Mouse (Mus musculus): ENCODE measurements around the gene Arhgef17. TPM values are rescaled to one million over a fixed set of nuclear protein-coding genes. Genes with fewer than 3 reads are reported as not detected.

The Arhgef17 gene
- polyA plus RNA-seq, 1 experiment from 2014 or later: 5.4 TPM

- H3K4me3 ChIP-seq (ENCODE audit: low read depth, low read length): no peak overlapping the region
- WGBS: 81% methylated on average over 8 of the region's 8 CpGs
- H3K27me3 ChIP-seq (replicated peaks; ENCODE audit: control insufficient read depth, insufficient read depth, low read length): no peaks in the 10 kb centered on the region
- DNase-seq (ENCODE audit: low spot score) (no peak), ATAC-seq (replicated peaks; ENCODE audit: low FRiP score) (no peak)
- no peak overlapping the region for H3K4me2 ChIP-seq
- H3K9ac ChIP-seq (ENCODE audit: low read depth, low read length): no peak overlapping the region
- H3K9me3 ChIP-seq (ENCODE audit: control insufficient read depth, low read length): no peaks in the 10 kb centered on the region
- H3K27ac ChIP-seq (ENCODE audit: low read depth, low read length): 0 out of 2 replicates have a peak overlapping the region, but pooled peaks have one; percentile 7
- peaks cover 5% of the 10 kb centered on the region; the same call in 1 of the 2 replicates for H3K36me3 ChIP-seq (ENCODE audit: control insufficient read depth, insufficient read depth, low read length)
- peaks cover 15% of the 10 kb centered on the region for H3K4me1 ChIP-seq (replicated peaks; ENCODE audit: control insufficient read depth, insufficient read depth, low read length)
Observed at GRCm38 (mm10) chr7:100869877-100870629, 61.9 kb downstream of the Arhgef17 start.

GRCm38 (mm10) chr7:100868551-100868950, 63.4 kb downstream of the Arhgef17 start:
- 65% methylated on average over 4 of the region's 4 CpGs for WGBS

GRCm38 (mm10) chr7:100867561-100867960, 64.3 kb downstream of the Arhgef17 start:
- Histone ChIP-seq H3K9me3 (ENCODE audit: control insufficient read depth, low read length) (no peaks in the 10 kb centered on the region), H3K36me3 (ENCODE audit: control insufficient read depth, insufficient read depth, low read length) (no peaks in the 10 kb centered on the region), H3K4me2 (no peak overlapping the region), H3K4me1 (replicated peaks; ENCODE audit: control insufficient read depth, insufficient read depth, low read length) (peaks cover 15% of the 10 kb centered on the region), H3K4me3 (ENCODE audit: low read depth, low read length) (no peak overlapping the region), H3K27me3 (replicated peaks; ENCODE audit: control insufficient read depth, insufficient read depth, low read length) (no peaks in the 10 kb centered on the region), H3K27ac (ENCODE audit: low read depth, low read length) (no peak overlapping the region), H3K9ac (ENCODE audit: low read depth, low read length) (no peak overlapping the region)
- ATAC-seq (replicated peaks; ENCODE audit: low FRiP score): no peak
- DNase-seq (ENCODE audit: low spot score): no peak
- 42% methylated on average over 2 of the region's 2 CpGs for WGBS

More at GRCm38 (mm10) chr7:100868551-100868950, 63.4 kb downstream of the Arhgef17 start:
- Histone ChIP-seq H3K9ac (ENCODE audit: low read depth, low read length) (no peak overlapping the region), H3K36me3 (ENCODE audit: control insufficient read depth, insufficient read depth, low read length) (0 out of 2 replicates have a peak, but pooled peaks cover 3% of the 10 kb centered on the region), H3K4me2 (no peak overlapping the region), H3K27me3 (replicated peaks; ENCODE audit: control insufficient read depth, insufficient read depth, low read length) (no peaks in the 10 kb centered on the region), H3K4me1 (replicated peaks; ENCODE audit: control insufficient read depth, insufficient read depth, low read length) (peaks cover 15% of the 10 kb centered on the region), H3K9me3 (ENCODE audit: control insufficient read depth, low read length) (no peaks in the 10 kb centered on the region), H3K4me3 (ENCODE audit: low read depth, low read length) (no peak overlapping the region), H3K27ac (ENCODE audit: low read depth, low read length) (0 out of 2 replicates have a peak overlapping the region, but pooled peaks have one; percentile 50)
- ATAC-seq (replicated peaks; ENCODE audit: low FRiP score) (no peak), DNase-seq (ENCODE audit: low spot score) (no peak)

GRCm38 (mm10) chr7:100866675-100867074, 65.2 kb downstream of the Arhgef17 start:
- peaks cover 16% of the 10 kb centered on the region for H3K4me1 ChIP-seq (replicated peaks; ENCODE audit: control insufficient read depth, insufficient read depth, low read length)
- H3K36me3 ChIP-seq (ENCODE audit: control insufficient read depth, insufficient read depth, low read length): no peaks in the 10 kb centered on the region
- H3K9me3 ChIP-seq (ENCODE audit: control insufficient read depth, low read length): no peaks in the 10 kb centered on the region
- 10% methylated on average over 3 of the region's 3 CpGs for WGBS
- DNase-seq (ENCODE audit: low spot score) (peak; percentile 65), ATAC-seq (replicated peaks; ENCODE audit: low FRiP score) (no peak)
- H3K4me3 ChIP-seq (ENCODE audit: low read depth, low read length): no peak overlapping the region
- no peak overlapping the region for H3K9ac ChIP-seq (ENCODE audit: low read depth, low read length)
- no peak overlapping the region for H3K27ac ChIP-seq (ENCODE audit: low read depth, low read length)
- H3K4me2 ChIP-seq: no peak overlapping the region
- no peaks in the 10 kb centered on the region for H3K27me3 ChIP-seq (replicated peaks; ENCODE audit: control insufficient read depth, insufficient read depth, low read length)

GRCm38 (mm10) chr7:100862828-100863638, 68.9 kb downstream of the Arhgef17 start, which contains the start of gene Relt:
Gene Relt, minus strand, starts transcription at chr7:100863446.
- Histone ChIP-seq H3K4me3 (ENCODE audit: low read depth, low read length) (peak within 1 kb of the TSS; percentile 92), H3K9me3 (ENCODE audit: control insufficient read depth, low read length) (no peaks in the 10 kb centered on the region), H3K27me3 (replicated peaks; ENCODE audit: control insufficient read depth, insufficient read depth, low read length) (no peaks in the 10 kb centered on the region), H3K27ac (ENCODE audit: low read depth, low read length) (peak within 1 kb of the TSS; percentile 95), H3K9ac (ENCODE audit: low read depth, low read length) (peak within 1 kb of the TSS; percentile 97), H3K36me3 (ENCODE audit: control insufficient read depth, insufficient read depth, low read length) (peaks cover 2% of the 10 kb centered on the region; the same call in 1 of the 2 replicates), H3K4me2 (peak within 1 kb of the TSS; percentile 95), H3K4me1 (replicated peaks; ENCODE audit: control insufficient read depth, insufficient read depth, low read length) (peaks cover 49% of the 10 kb centered on the region)
- ATAC-seq (replicated peaks; ENCODE audit: low FRiP score) (peak; percentile 85), DNase-seq (ENCODE audit: low spot score) (peak; percentile 97)
- under 1% methylated on average over 91 of the region's 91 CpGs for WGBS

GRCm38 (mm10) chr7:100862353-100862752, 69.6 kb downstream of the Arhgef17 start:
- 7% methylated on average over 4 of the region's 4 CpGs for WGBS
- peak; percentile 24 for ATAC-seq (replicated peaks; ENCODE audit: low FRiP score)
- H3K4me3 ChIP-seq (ENCODE audit: low read depth, low read length): peak overlapping the region; percentile 92

GRCm38 (mm10) chr7:100861209-100861608, 70.7 kb downstream of the Arhgef17 start:
- Histone ChIP-seq H3K27ac (ENCODE audit: low read depth, low read length) (peak overlapping the region; percentile 79; the same call in 1 of the 2 replicates), H3K4me3 (ENCODE audit: low read depth, low read length) (peak overlapping the region; percentile 92), H3K36me3 (ENCODE audit: control insufficient read depth, insufficient read depth, low read length) (peaks cover 2% of the 10 kb centered on the region; the same call in 1 of the 2 replicates), H3K4me2 (peak overlapping the region; percentile 95), H3K9ac (ENCODE audit: low read depth, low read length) (peak overlapping the region; percentile 97), H3K4me1 (replicated peaks; ENCODE audit: control insufficient read depth, insufficient read depth, low read length) (peaks cover 58% of the 10 kb centered on the region), H3K27me3 (replicated peaks; ENCODE audit: control insufficient read depth, insufficient read depth, low read length) (no peaks in the 10 kb centered on the region), H3K9me3 (ENCODE audit: control insufficient read depth, low read length) (no peaks in the 10 kb centered on the region)
- WGBS: 73% methylated on average over 5 of the region's 5 CpGs
- no peak for DNase-seq (ENCODE audit: low spot score)
- no peak for ATAC-seq (replicated peaks; ENCODE audit: low FRiP score)

More at GRCm38 (mm10) chr7:100862353-100862752, 69.6 kb downstream of the Arhgef17 start:
- Histone ChIP-seq H3K36me3 (ENCODE audit: control insufficient read depth, insufficient read depth, low read length) (peaks cover 2% of the 10 kb centered on the region; the same call in 1 of the 2 replicates), H3K27me3 (replicated peaks; ENCODE audit: control insufficient read depth, insufficient read depth, low read length) (no peaks in the 10 kb centered on the region), H3K9me3 (ENCODE audit: control insufficient read depth, low read length) (no peaks in the 10 kb centered on the region), H3K27ac (ENCODE audit: low read depth, low read length) (peak overlapping the region; percentile 95), H3K4me1 (replicated peaks; ENCODE audit: control insufficient read depth, insufficient read depth, low read length) (peaks cover 48% of the 10 kb centered on the region), H3K4me2 (peak overlapping the region; percentile 95), H3K9ac (ENCODE audit: low read depth, low read length) (peak overlapping the region; percentile 97)
- no peak for DNase-seq (ENCODE audit: low spot score)

GRCm38 (mm10) chr7:100860450-100860849, 71.5 kb downstream of the Arhgef17 start:
- H3K36me3 ChIP-seq (ENCODE audit: control insufficient read depth, insufficient read depth, low read length): peaks cover 2% of the 10 kb centered on the region; the same call in 1 of the 2 replicates
- no peaks in the 10 kb centered on the region for H3K27me3 ChIP-seq (replicated peaks; ENCODE audit: control insufficient read depth, insufficient read depth, low read length)
- peak overlapping the region; percentile 79 for H3K27ac ChIP-seq (ENCODE audit: low read depth, low read length)
- peak overlapping the region; percentile 92 for H3K4me3 ChIP-seq (ENCODE audit: low read depth, low read length)
- H3K4me1 ChIP-seq (replicated peaks; ENCODE audit: control insufficient read depth, insufficient read depth, low read length): peaks cover 65% of the 10 kb centered on the region
- DNase-seq (ENCODE audit: low spot score) (no peak), ATAC-seq (replicated peaks; ENCODE audit: low FRiP score) (peak; percentile 68)
- peak overlapping the region; percentile 95 for H3K4me2 ChIP-seq
- no peaks in the 10 kb centered on the region for H3K9me3 ChIP-seq (ENCODE audit: control insufficient read depth, low read length)
- H3K9ac ChIP-seq (ENCODE audit: low read depth, low read length): peak overlapping the region; percentile 97
- WGBS: 46% methylated on average over 3 of the region's 3 CpGs
